Mouse (Mus musculus): ENCODE results near the gene Astn1.

GRCm38 (mm10) chr1:158353656-158354371, 8.3 kb upstream of the Astn1 start:
- TF ChIP-seq EP300 (IDR thresholded peaks at IDR 0.05; ENCODE audit: insufficient read depth, low read depth, low read length) (no peak), CTCF (IDR thresholded peaks at IDR 0.05) (no peak), POLR2A (IDR thresholded peaks at IDR 0.05; ENCODE audit: insufficient read depth, low read depth, low read length) (no peak)

Measured in heart, adult 2 months (tissue).